Mouse (Mus musculus) left cerebral cortex, postnatal 36 days (tissue): ENCODE measurements at regions not wholly inside any gene's neighbourhood (a gene's known extent, or its start where the extent isn't known, plus 50 kb on each side); places are given as distances from the start of the nearest gene placed in this dataset.

Experiments used
- DNase-seq, 2 experiments: peaks; one replicate each; pipeline ENCODE4 v3.0.0; 2021 to 2022; ENCODE audit warnings: low spot score in 2 of 2, mixed read lengths in 1 of 2
- intact Hi-C: fragments of 180-260 bp; cut with DNase I; formaldehyde crosslinking; loops from one replicate; pipeline ENCODE4 v1.15.1; 2025

DNA sequence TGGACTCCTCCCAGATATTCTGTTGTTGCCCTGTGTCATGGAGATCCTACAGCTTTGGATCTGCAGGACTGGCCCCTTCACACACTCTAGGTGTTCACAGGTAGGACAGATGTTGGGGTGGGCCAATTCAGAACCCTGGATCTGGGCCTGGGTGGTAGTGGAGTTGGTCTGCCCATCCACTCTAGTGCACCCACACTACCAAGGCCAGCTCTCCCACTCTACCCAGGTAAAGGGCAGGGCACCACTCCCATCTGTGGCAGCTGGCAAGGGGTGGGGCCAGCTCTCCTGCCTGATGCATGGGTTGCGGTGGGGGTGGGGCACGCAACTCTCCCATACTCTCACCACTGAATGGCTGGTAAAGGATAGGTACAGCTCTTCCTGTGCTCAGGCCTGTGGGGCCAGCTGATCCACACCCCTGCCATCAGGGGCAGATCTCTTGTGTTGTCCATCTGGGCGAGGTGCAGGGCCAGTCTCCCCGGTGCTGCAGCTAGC lies 76.5 kb downstream of the Gja1 start:
- no peak for DNase-seq
- intact Hi-C loops: no loop called here

DNA sequence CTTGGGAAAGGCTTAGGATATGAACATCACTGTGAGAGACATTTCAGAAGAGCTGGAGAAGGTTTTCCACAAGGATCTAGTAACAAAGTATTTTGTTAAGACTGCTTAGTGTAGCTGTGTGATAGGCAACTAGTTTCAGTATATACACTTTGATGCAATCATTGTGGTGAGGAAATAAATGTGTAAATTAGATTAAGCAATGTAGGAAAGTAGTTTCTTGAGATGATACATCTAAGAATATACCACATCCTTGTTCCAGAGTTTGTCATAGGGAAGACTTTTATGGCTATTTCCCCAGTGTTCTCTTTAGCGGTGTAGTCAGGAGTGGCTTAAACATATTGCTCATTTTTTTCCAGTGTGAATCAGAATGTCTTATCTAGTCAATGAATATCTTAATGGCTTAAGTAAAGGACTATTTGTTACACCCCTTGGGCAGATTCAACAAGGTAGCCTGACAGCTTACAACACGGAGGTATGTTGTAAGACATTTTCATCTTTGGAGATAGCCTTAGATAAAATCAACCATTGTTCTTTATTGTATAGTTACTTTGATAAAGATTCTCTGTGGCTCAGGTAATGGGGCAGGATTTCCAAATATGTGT lies 78.8 kb downstream of the Gja1 start:
- no peak for DNase-seq
- intact Hi-C loops: no loop called here

DNA sequence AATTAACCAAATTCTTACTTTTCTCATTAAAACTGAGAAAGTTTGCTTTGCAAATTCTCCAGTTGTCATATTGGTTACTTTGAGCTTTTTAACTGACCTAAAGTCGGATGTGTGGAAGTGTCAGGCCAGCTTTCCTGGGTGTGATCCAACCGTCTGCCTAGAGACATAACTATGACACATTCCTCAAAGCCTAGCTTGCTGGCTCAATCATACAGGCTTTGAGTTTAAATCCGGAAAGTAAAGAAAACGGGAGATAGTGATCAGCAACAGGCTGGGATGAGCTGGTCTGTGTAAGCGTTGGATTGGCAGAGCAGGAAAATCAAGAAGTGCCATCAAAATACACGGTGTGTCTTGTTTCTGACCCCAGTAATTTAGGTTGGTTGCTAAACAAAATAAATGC lies 91.4 kb downstream of the Gja1 start:
- intact Hi-C loops: no loop called here
- no peak for DNase-seq

DNA sequence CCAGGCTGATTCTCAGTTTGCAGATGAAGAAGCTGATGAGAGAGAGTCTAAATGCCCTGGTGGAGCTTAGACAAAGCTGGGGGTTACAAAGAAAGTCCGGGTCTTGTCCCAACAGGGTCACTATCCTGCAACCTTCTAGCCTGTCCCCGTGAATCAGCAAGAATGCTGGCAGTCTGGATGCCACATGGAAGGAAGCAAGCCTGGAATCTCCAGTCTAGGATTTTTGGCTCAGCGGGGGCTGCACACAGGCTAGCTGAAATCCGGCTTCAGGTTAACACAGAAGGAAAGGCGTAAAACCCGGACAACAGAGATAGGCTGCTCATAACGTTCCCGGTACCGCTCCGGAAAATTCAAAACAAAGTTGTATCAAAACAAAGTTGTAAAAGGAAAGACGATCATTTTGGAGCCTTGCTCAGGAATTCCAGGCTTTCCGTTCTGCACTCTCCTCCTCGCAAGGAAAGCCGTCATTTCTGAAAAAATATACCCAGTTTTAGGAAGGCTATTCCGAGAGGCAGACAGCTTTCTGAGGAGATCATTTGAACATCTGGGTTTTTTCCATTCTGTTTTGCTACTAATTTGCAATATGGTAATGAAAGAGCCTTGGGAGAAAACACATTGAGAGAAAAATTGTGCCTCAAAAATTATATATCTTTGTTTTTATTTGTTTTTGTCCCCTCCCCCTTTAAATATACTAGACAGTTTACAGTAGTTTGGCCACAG lies 92.0 kb downstream of the Gja1 start:
- DNase-seq: peak; percentile 7 to 14
- intact Hi-C loops: no loop called here

DNA sequence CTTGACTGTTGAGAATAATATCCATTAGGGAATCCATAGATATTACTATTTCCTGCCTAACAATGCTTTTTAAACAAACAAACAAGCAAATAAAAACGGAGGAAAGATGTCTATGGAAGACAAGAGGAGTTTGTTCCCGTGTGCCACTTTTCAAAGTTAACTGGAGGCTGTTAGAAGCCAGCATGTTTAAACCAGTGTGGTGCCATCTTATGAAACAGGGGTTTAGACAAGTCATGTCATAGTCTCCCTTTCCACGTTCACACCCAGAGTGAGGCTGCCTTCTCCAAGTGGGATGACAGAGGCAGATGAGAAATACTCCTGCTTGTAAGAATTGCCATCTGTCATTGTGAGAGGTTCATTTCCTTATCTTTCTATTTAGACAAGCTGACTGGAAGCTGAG lies 92.8 kb downstream of the Gja1 start:
- intact Hi-C loops: no loop called here
- no peak for DNase-seq

DNA sequence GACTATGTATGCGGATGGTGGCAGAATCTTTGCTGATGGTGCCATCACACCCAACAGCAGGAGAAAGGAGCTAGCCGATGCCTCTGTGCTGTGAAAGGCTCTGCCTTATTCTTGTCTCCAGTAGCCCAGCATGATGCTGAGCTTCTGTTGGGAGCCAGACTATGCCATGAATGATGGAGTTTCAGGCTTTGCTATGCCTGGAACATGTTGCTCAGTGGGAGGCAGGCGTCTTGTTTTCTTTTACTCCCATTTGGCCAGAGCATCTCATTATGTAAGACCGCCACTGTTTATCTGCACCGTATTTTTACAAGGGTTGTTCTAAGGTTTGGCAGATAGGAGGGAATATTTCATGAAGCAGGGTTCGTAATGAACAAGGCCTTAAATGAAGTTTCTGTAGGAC lies 97.8 kb downstream of the Gja1 start:
- intact Hi-C loops: no loop called here
- no peak for DNase-seq

DNA sequence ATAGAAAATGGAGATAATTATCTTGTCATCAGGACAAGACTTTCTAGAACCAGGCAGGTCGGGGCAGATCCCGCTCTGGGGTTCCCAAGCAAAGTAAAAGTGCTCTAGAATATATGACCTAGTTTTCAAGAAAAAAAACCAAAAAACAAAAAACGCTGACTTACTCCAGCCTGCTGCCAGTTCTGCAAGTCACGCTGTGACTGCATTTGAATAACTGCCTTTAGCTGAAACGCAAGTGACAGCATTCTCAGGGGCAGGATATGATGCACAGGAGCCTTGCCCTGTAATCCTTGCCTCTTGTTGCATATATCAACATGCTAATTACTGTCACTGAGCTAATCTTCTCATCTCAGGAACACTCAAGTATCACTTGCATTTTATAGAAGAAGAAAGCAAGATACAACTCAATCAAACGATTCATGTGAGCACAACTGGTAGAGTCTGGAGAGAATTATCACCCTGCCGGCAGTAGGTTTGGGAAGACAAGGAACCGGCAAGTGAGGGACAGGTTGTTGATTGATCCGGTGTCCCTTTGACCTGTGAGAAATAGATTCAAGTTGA lies 105.1 kb downstream of the Gja1 start:
- DNase-seq: no peak
- intact Hi-C loops: no loop called here

DNA sequence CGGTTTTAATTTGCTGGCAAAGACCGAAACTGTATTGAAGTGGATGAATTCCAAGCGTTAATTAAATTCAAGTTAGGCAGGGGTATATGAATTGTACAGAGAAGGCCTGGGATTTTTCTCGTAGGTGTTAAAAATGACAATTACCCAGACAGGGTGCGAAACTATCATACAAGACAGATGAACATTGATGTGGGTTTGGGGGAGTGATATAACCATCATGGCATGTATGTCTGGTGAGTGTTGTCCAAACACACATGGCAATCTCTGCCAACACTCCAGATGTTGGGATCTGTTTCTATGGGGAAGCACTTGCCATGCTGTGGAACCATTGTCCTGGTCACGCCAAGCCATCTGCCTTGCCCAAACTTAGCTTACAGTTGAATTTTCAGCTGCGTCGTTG lies 107.8 kb downstream of the Gja1 start:
- intact Hi-C loops: no loop called here
- DNase-seq: no peak

DNA sequence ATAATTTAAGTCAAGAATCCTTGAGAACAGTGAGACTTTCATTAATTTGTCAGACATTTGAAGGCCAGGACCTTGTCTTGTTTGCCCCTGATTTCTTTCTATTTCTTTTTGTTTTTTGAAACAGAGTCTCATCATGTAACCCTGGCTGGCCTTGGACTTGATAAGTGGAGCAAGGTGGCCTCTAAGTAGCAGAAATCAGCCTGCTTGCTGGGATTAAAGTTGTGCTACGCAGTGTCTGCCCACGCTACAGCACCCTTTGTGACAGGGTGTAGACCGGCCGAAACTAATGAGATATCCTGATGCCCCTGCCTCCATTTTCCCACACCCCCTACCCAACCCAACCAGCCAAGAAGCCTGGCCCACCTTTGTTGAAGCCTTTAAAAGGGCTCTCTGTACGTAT lies 108.6 kb downstream of the Gja1 start:
- intact Hi-C loops: no loop called here

DNA sequence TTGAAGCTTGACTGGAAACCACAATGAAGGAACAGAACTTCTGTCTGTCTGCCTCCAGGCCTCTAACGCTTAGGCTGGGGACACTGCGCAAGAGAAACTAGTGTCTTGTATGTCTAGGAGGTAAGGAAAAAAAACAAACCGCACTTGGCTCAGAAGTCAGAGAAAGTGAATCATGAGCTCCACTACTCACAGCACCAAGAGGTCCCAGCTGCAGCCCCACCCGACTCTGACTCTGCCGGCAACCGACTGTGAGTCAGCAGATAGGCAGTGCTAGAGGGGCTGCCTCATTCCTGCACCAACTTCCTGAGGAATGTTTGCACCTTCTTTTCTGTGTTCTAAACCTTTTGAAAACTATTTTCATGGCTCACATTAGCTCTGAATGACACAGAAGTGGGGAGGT lies 109.5 kb downstream of the Gja1 start:
- intact Hi-C loops: no loop called here
- no peak for DNase-seq

More for the DNA sequence above, 108.6 kb downstream of the Gja1 start:
- no peak for DNase-seq

DNA sequence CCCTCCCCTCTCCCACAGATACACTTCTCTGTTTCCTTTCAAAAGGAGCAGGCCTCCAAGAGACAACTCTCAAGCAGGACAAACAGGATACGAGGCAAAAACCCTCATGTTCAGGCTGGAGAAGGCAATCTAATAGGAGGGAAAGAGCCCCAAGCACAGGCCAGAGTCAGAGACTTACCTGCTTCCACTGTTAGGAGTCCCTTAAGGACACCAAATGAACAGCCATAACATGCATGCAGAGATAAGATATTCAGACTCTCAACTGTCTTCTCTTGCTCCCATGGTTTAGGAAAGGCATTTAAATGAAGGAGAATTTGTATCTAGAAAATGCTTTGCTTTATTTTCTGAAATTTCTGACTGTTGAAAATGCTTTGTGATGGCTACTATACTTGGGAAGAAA lies 116.3 kb downstream of the Gja1 start:
- DNase-seq: no peak
- intact Hi-C loops: no loop called here

DNA sequence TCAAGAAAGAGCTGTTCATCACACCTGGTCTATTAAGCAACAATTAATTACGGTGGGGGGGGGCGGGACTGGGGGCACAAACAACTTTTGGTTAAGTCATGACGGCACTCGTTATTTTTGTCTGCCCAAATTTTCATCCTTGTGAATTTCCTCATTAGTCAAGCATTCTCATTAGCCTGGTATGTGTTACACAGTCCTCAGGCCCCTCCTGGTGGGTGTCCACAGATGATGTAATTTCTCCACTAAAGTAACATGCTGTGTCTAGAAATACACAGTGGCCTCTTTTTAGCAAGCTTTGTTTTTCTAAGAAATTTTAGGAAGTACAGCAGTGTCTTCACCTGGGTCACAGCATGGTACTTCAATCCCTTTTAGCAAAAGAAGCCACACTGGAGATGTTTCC lies 118.2 kb downstream of the Gja1 start:
- intact Hi-C loops: no loop called here

DNA sequence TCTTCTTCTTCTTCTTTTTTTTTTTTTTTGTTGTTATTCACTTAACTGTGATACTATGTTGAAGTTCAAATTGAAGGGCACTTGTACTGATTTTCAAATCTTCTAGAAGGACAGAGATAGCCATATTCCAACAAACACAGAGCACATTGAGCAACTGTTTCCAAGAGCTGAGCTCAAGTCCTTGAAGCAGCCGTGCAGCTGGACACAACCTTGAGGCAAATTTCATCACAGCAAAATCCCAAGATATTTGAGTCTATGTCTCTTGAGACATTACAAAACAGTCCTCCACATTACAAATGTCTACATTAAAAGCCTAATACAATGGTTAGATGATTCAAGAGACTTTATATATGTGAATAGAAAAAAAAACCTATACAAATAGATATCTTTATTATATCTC lies 141.9 kb downstream of the Gja1 start:
- intact Hi-C loops: no loop called here

More for the DNA sequence above, 118.2 kb downstream of the Gja1 start:
- DNase-seq: no peak

DNA sequence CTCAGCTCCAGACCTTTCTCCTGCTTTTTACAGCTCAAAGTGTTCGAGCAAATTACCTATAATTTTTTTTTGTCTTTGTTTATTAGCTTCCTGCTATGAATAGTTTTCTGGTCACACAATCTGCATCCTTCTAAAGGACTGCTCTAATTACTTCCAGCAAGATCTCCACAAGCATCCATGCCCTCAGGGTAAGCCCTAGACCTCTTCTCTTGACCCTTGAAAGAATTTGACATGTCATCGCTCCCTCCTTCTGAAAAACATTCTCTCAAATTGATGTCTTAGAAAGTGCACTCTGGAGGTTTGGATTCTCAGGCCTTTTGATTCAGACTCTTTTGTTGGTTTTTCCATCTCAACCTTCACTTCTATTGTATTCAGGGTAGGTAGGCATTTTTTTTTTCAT lies 148.7 kb downstream of the Gja1 start:
- intact Hi-C loops: no loop called here
- no peak for DNase-seq

More for the DNA sequence above, 141.9 kb downstream of the Gja1 start:
- no peak for DNase-seq

DNA sequence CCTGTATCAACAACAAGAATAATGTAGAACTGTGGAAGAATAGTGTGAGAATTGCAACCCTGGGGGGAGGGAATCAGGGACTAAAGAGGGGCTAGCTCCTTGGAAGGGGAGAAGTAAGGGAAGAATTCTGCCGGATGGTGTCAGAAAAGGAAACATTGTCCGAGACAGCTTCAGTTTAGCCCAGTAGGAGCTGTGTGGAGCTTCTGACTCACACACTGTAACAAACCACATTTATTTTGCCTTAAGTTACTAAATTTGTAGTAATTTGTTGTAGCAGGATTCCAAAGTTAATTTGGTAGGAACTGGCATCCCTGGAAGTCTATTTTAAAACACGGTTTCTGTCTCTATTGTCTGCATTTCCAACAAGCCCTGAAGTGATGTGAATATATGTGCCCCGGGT lies 160.0 kb downstream of the Gja1 start:
- intact Hi-C loops: no loop called here
- no peak for DNase-seq

DNA sequence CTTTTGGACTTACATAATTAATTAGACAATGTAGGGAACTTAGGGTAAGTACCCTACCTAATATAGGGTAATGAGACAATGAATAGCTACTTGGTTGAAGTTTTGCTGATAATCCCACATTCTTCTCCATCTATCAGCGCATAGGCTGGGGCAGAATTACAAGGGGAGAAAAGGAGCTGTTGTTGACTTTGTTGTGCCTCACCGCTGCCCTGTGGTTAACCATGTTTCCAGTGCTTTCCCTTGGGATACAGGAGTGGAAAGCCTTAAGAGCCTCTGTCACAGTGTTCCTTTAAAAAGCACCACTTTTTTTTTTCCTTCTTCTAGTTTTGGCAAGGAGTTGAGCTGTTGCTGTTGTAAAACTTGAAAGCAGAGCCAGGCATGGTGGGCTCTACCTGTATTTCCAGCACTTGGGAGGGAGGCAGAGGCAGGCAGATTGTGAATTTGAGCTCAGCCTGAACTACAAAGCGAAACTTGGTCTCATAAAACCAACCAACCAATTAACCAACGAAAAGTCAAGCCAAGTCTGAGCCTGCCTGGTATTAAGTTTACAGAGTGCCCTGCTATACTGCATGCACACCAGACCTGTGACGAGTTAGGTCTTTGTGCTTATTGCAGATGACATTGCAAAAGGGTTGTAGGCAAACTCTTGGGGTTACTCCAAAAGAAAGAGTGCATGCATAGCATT lies 162.8 kb downstream of the Gja1 start:
- no peak for DNase-seq
- intact Hi-C loops: no loop called here

DNA sequence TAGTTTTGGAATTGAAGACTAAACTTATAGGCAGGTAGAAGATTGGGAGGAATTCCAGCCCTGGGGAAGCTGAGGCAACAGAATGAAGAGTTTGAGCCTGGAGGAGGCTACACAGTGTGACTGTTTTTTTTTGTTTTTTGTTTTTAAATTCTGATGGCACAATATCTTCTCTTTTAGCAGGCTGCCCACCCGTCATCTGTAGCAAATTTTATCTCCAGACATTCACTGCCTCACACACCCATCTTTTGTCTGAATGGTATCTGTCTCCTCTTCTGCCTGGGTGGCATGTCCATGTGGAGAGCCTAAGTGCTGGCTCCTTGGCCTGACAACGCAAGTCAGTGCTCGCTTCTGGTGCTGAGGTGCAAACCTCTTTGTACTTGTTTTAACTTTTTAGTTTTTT lies 165.0 kb downstream of the Gja1 start:
- no peak for DNase-seq
- intact Hi-C loops: no loop called here

DNA sequence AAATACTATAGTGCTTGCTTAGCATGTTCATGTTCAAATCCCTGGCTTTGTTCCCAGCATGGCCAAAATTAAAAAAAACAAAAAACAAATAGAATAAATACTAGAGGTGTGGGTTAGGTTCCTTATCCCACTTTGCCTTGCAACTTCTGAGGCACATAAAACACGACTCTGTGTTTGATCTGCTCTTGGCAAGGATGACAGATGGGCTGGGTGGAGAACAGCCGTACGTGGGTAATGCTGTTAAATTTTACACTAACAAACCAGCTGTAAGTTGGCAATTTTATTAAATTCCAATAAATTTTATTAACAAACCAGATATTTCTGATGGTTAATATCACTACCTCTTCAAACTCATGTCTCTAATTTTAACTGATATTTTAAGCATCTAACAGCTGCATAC lies 168.9 kb downstream of the Gja1 start:
- intact Hi-C loops: no loop called here
- DNase-seq: no peak

DNA sequence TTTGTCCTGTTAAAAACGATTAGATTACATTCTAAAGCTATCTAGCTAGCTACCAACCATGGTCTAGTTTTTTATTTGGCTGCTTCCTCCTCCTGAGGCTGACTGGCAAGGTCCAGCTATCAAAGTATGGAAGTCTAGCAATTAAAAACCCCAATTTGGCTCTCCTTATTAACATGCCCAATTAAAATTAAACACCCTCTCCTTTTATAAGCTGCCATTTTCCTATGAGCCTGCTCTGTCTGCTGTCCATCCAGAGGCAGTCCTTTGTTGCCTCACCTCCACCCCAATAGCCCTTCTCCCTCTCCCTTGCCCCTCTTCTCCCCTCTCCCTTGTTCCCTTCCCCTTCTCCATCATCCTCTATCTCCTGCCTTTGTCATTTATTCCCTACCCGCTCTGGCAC lies 169.7 kb downstream of the Gja1 start:
- DNase-seq: no peak
- intact Hi-C loops: no loop called here

DNA sequence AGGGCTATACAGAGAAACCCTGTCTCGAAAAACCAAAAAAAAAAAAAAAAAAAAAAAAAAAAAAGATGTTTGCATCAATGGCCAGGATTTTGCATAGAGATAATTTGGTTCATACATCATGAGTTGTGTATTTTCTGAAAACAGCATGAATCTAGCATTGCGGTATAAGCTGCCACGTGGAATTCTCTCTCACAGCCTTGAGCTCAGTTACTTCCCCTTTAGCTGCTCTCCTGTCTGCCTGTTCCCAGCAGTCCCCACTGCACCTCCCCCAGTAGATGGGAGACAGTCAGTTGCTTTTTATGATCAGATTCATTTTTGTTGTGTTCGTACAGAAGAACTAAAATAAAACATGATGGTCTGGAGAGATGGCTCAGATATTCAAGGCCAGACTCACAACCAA lies 170.7 kb downstream of the Gja1 start:
- intact Hi-C loops: no loop called here

More for the DNA sequence above, 170.7 kb downstream of the Gja1 start:
- no peak for DNase-seq
